Mouse (Mus musculus) ES-E14 (cell line): ENCODE results near the gene Clec1b. TPM values are rescaled to one million over a fixed set of nuclear protein-coding genes. Genes with fewer than 3 reads are reported as not detected.

Source experiments
- DNase-seq: peaks from one replicate; pipeline ENCODE4 v3.0.0-alpha.2; 2013; ENCODE audit warnings: low read depth, low spot score
- H3K27ac ChIP-seq: 2 replicates; pipeline ENCODE4 v1.5.1; 2012; ENCODE audit warnings: low read depth, mild to moderate bottlenecking, low read length, moderate library complexity, mixed read lengths; ENCODE audit not compliant: poor library complexity, insufficient read depth, severe bottlenecking
- H3K36me3 ChIP-seq: 2 replicates; pipeline ENCODE4 v1.6.1; 2012; ENCODE audit warnings: mild to moderate bottlenecking, low read length, moderate library complexity, mixed read lengths; ENCODE audit not compliant: control insufficient read depth, poor library complexity, insufficient read depth, severe bottlenecking
- H3K4me1 ChIP-seq, 2 experiments: fragments of 150-350 bp in 1 of 2; sonication (generic) in 1 of 2; 2 replicates each; pipeline ENCODE4 v1.6.1; 2012; ENCODE audit warnings: low read length in 2 of 2, mild to moderate bottlenecking in 1 of 2, mixed read lengths in 1 of 2; ENCODE audit not compliant: control insufficient read depth in 2 of 2, insufficient read depth in 2 of 2, poor library complexity in 1 of 2
- H3K4me3 ChIP-seq, 2 experiments: fragments of 150-350 bp in 1 of 2; sonication (generic) in 1 of 2; 2 replicates each; pipeline ENCODE4 v1.5.1; 2012; ENCODE audit warnings: low read length in 2 of 2, low read depth in 1 of 2, mild to moderate bottlenecking in 1 of 2, mixed read lengths in 1 of 2; ENCODE audit not compliant: insufficient read depth in 1 of 2, poor library complexity in 1 of 2, severe bottlenecking in 1 of 2
- H3K9ac ChIP-seq: 2 replicates; pipeline ENCODE4 v1.6.1; 2012; ENCODE audit warnings: low read depth, mild to moderate bottlenecking, low read length, mixed read lengths; ENCODE audit not compliant: poor library complexity, insufficient read depth, severe bottlenecking
- H3K9me3 ChIP-seq: fragments of 150-350 bp; sonication (generic); 2 replicates; pipeline ENCODE4 v1.6.1; 2012; ENCODE audit warnings: low read depth, mild to moderate bottlenecking, low read length; ENCODE audit not compliant: control insufficient read depth, insufficient read depth
- CHD2 ChIP-seq: IDR thresholded peaks from 2 replicates; pipeline ENCODE4 v1.6.1; 2014; ENCODE audit warnings: mild to moderate bottlenecking, low read depth, low read length, inconsistent platforms
- HCFC1 ChIP-seq: IDR thresholded peaks from 2 replicates; pipeline ENCODE4 v1.6.1; 2012; ENCODE audit warnings: low read length, inconsistent platforms, borderline replicate concordance; ENCODE audit not compliant: insufficient read depth
- MAFK ChIP-seq: IDR thresholded peaks from 2 replicates; pipeline ENCODE4 v1.6.1; 2014; ENCODE audit warnings: mild to moderate bottlenecking, low read depth, low read length, inconsistent platforms; ENCODE audit not compliant: insufficient read depth
- ZC3H11A ChIP-seq: IDR thresholded peaks from 2 replicates; pipeline ENCODE4 v1.6.1; 2012; ENCODE audit warnings: low read depth, mild to moderate bottlenecking, inconsistent platforms, low read length, borderline replicate concordance
- ZNF384 ChIP-seq: IDR thresholded peaks from 2 replicates; pipeline ENCODE4 v1.6.1; 2012; ENCODE audit warnings: low read depth, low read length, inconsistent platforms
- in situ Hi-C, 2 experiments: fragments of 600-800 bp; cut with MboI; formaldehyde crosslinking; loops; one replicate each; pipeline ENCODE4 v1.15.1; 2025; ENCODE audit warnings: low sequenced_read_pairs in 2 of 2, inconsistent platforms in 1 of 2; ENCODE audit not compliant: unreplicated experiment in 2 of 2
- total RNA-seq: library from RNA; depleted of rRNA; stranded (reverse); fragments of 300-350 nt; gene quantifications from 2 replicates; pipeline ENCODE4 v1.2.3, GENCODE M21; 2012

Gene Clec1b
- total RNA-seq, 1 experiment = not detected

DNA sequence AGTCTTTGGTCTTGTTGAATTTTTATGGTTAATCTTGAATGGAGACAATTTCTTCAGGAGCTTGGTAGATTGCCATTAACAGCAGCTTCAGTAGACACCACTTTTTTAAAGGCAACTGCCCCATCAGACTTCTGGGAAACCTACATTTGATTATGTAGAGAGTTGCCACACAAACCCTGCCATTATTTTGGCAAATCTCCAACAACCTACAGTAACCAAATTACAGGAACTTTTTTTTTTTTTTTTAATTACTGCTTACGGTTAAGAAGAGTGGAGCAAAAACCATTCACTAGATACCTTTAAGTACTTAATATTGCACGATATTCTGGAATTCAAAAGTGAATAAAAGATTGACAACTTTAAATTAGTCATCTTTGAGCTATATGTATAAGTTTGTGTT lies 37.6 kb upstream of the Clec1b start:
- in situ Hi-C loops = no loop called here
- no peaks in the 10 kb centered on the region for H3K36me3 ChIP-seq
- H3K4me3 ChIP-seq = no peak overlapping the region
- DNase-seq = no peak
- H3K27ac ChIP-seq = no peak overlapping the region
- H3K9me3 ChIP-seq = no peaks in the 10 kb centered on the region
- H3K9ac ChIP-seq = no peak overlapping the region
- TF ChIP-seq CHD2 (no peak), HCFC1 (no peak), ZC3H11A (no peak), MAFK (no peak), ZNF384 (no peak)
- peaks cover 0 to 3% of the 10 kb centered on the region in 2 experiments; a peak in 3 of 4 replicates for H3K4me1 ChIP-seq

DNA sequence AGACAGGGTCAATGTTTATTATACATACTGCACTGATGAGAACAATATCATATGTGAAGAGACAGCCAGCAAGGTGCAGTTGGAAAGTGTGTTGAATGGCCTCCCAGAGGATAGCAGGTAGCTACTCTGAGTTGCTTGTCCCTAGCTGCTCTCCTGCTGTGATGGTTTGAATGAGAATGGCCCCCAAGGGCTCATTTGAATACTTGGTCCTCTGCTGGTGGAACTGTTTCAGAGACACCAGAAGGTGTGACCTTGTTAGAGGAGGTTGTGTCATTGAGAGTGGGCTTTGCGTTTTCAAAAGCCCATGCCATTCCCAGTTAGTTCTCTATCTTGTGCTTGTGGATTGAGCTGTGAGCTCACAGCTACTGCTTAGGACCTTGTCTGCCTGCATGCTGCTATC lies 33.2 kb upstream of the Clec1b start:
- H3K4me1 ChIP-seq = peaks cover 0 to 3% of the 10 kb centered on the region in 2 experiments; a peak in 3 of 4 replicates
- no peaks in the 10 kb centered on the region for H3K9me3 ChIP-seq
- no peak overlapping the region for H3K27ac ChIP-seq
- no peak for TF ChIP-seq HCFC1
- no peak for TF ChIP-seq ZNF384
- no peak for TF ChIP-seq CHD2
- TF ChIP-seq ZC3H11A = no peak
- TF ChIP-seq MAFK = no peak
- no peaks in the 10 kb centered on the region for H3K36me3 ChIP-seq
- in situ Hi-C loops = loop anchor here in 1 of 2 experiments (10.0 kb wide), 1 partner anchor 509 kb away; no protein-coding TSS in a partner anchor
- DNase-seq = peak; percentile 62
- H3K4me3 ChIP-seq = no peak overlapping the region
- no peak overlapping the region for H3K9ac ChIP-seq

- Histone ChIP-seq H3K36me3 (no peaks in the 10 kb centered on the region), H3K4me3 (no peak overlapping the region), H3K4me1 (peaks cover 0 to 3% of the 10 kb centered on the region in 2 experiments; a peak in 3 of 4 replicates), H3K27ac (no peak overlapping the region), H3K9ac (no peak overlapping the region), H3K9me3 (no peaks in the 10 kb centered on the region)
- peak; percentile 41 for DNase-seq
- TF ChIP-seq MAFK (no peak), HCFC1 (no peak), ZC3H11A (peak; percentile 89), CHD2 (no peak), ZNF384 (no peak)
- in situ Hi-C loops = loop anchor here in 1 of 2 experiments (10.0 kb wide), 1 partner anchor 511 kb away; no protein-coding TSS in a partner anchor
These were observed 31.1 kb upstream of the Clec1b start for GRCm38 (mm10) chr6:129365959-129366359.

DNA sequence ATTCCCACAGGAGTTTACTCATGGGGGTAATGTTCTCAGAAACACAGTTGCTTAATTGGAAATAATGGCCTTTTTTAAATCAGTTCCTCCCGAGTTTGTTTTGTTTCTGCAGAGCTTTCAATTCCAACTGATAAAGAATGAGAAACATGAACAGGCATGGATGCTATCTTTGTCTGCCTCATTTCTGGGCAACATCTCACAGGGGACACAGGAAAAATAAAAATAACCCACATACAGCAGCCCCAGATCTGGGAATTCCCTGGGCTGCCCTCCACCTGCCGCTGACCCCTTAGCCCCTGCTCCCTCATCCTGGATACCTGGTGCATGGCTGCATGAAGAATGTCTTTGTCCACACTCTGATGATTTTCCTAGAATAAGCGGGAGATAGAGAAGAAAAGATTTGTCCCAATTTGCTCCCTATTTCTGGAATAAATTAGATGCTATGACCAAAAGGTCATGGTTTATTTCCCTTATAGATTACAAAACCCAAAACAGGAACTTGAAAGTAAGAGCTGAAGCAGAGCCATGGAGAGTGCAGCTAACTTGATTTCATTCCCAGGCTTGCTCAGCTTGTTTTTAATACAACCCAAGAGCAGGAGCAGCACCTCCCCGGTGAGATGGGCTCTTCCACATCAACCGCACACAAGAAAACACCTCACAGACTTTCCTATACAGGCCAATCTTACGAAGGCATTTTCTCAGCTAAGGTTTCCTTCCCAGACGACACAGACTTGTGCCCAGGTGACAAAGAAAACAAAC lies 27.5 kb upstream of the Clec1b start:
- Histone ChIP-seq H3K4me1 (no peaks in the 10 kb centered on the region), H3K9me3 (no peaks in the 10 kb centered on the region), H3K36me3 (no peaks in the 10 kb centered on the region), H3K27ac (no peak overlapping the region), H3K9ac (no peak overlapping the region), H3K4me3 (no peak overlapping the region)
- no peak for TF ChIP-seq HCFC1
- DNase-seq = no peak
- in situ Hi-C loops = loop anchor here in 1 of 2 experiments (10.0 kb wide), 1 partner anchor 515 kb away; no protein-coding TSS in a partner anchor
